Mouse (Mus musculus) lung, embryonic 15.5 days (tissue): ENCODE data around the gene Pcbp3. TPM values are rescaled to one million over a fixed set of nuclear protein-coding genes. Genes with fewer than 3 reads are reported as not detected.

Source experiments
- ATAC-seq: fragments of 200-750 bp; cut with Nextera tagmentation; 2 replicates; pipeline ENCODE4 v1.8.0; 2017; ENCODE audit warnings: moderate number of reproducible peaks, borderline replicate concordance; ENCODE audit not compliant: low FRiP score, low TSS enrichment; ENCODE audit errors: extremely low read depth
- H3K27ac ChIP-seq: fragments of 300-500 bp; sonication (generic); 2 replicates; pipeline ENCODE4 v1.5.1; 2015; ENCODE audit warnings: moderate library complexity, mild to moderate bottlenecking, inconsistent platforms
- H3K27me3 ChIP-seq: fragments of 300-500 bp; sonication (generic); 2 replicates; pipeline ENCODE4 v1.6.1; 2015; ENCODE audit warnings: inconsistent platforms
- H3K36me3 ChIP-seq: fragments of 300-500 bp; sonication (generic); 2 replicates; pipeline ENCODE4 v1.6.1; 2015; ENCODE audit warnings: inconsistent platforms
- H3K4me1 ChIP-seq: fragments of 300-500 bp; sonication (generic); 2 replicates; pipeline ENCODE4 v1.6.1; 2015; ENCODE audit warnings: inconsistent platforms
- H3K4me2 ChIP-seq: fragments of 300-500 bp; sonication (generic); 2 replicates; pipeline ENCODE4 v1.6.1; 2015; ENCODE audit warnings: inconsistent platforms, mild to moderate bottlenecking, moderate library complexity
- H3K4me3 ChIP-seq: fragments of 300-500 bp; sonication (generic); 2 replicates; pipeline ENCODE4 v1.5.1; 2015; ENCODE audit warnings: mild to moderate bottlenecking, inconsistent platforms
- H3K9ac ChIP-seq: fragments of 300-500 bp; sonication (generic); 2 replicates; pipeline ENCODE4 v1.6.1; 2015; ENCODE audit warnings: inconsistent platforms
- H3K9me3 ChIP-seq: fragments of 300-500 bp; sonication (generic); 2 replicates; pipeline ENCODE4 v1.6.1; 2016; ENCODE audit warnings: inconsistent platforms
- WGBS: fragments of 180-500 bp; shearing (Covaris S2); methylation state at CpG from one replicate; pipeline ENCODE4 v1.1.7; 2015; 5-methylcytosine and 5-hydroxymethylcytosine counted together
- polyA plus RNA-seq: library from polyadenylated mRNA; unstranded; fragments of >200 nt; fragmentation: Nextera tagmentation; extraction: Ambion mirVana; gene quantifications from 2 replicates; pipeline ENCODE4 v1.2.1, GENCODE M21; 2015

Pcbp3 gene
- polyA plus RNA-seq = 28.7 and 36.4 TPM in 2 replicates

DNA sequence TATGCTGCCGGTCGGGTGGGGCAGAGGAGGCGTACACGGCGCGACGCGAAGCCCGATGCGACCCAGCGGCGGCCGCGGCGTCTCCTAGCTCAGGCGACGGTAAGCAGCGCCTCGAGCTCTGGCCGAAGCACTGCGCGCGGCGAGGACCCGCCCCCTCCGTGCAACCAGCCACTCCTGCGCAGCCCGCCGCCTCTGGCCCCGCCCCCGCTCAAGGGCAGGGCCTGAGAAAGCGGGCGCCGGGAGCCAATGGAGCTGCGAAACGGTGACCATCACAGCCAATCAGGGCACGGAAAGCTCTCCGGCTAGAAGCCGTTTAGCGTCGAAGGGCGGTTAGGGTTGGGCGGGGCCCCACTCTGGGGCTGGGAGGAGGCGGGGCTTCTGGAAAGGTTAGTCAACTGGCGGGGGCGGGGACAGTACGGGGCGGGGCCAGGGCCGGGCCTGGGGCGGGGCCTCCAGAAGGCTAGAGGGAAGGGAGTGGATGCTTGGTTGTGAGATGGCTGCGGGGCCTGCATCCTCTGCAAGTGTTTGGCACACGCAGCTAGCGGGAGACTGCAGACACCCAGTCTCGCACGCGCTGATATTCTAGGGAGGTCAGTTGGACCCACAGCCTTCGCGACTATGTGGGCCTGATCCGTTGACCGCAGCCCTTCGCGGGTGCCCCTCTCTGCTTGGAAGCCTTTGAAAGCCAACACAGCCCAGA lies at the start of gene Pcbp3:
TSS of gene Pcbp3 (minus strand) at position 98 of the 700 bp plus-strand sequence.
- Histone ChIP-seq H3K4me1 (peaks cover 24% of the 10 kb centered on the region), H3K27me3 (no peaks in the 10 kb centered on the region), H3K36me3 (no peaks in the 10 kb centered on the region), H3K4me2 (peak within 1 kb of the TSS; percentile 100), H3K9me3 (no peaks in the 10 kb centered on the region), H3K4me3 (peak within 1 kb of the TSS; percentile 70), H3K9ac (peak within 1 kb of the TSS; percentile 77), H3K27ac (peak within 1 kb of the TSS; percentile 22; the same call in 1 of the 2 replicates)
- ATAC-seq = peak; percentile 98
- WGBS = 3% methylated on average over 60 of the region's 62 CpGs

- Histone ChIP-seq H3K36me3 (no peaks in the 10 kb centered on the region), H3K4me2 (no peak overlapping the region), H3K4me3 (no peak overlapping the region), H3K9me3 (no peaks in the 10 kb centered on the region), H3K4me1 (peaks cover 6% of the 10 kb centered on the region), H3K9ac (no peak overlapping the region), H3K27ac (no peak overlapping the region), H3K27me3 (no peaks in the 10 kb centered on the region)
- ATAC-seq = no peak
- WGBS = 69% methylated on average over 3 of the region's 3 CpGs
These were observed 47.0 kb upstream of the Pcbp3 start for GRCm38 (mm10) chr10:77008698-77009097.

- Histone ChIP-seq H3K36me3 (no peaks in the 10 kb centered on the region), H3K4me1 (peaks cover 6% of the 10 kb centered on the region), H3K27ac (no peak overlapping the region), H3K27me3 (no peaks in the 10 kb centered on the region), H3K4me2 (no peak overlapping the region), H3K4me3 (no peak overlapping the region), H3K9ac (no peak overlapping the region), H3K9me3 (no peaks in the 10 kb centered on the region)
- WGBS = 24% methylated on average over 9 of the region's 9 CpGs
- ATAC-seq = no peak
These were observed 46.4 kb upstream of the Pcbp3 start for GRCm38 (mm10) chr10:77008109-77008561.

- Histone ChIP-seq H3K9ac (no peak overlapping the region), H3K4me1 (peaks cover 6% of the 10 kb centered on the region), H3K4me3 (no peak overlapping the region), H3K4me2 (no peak overlapping the region), H3K27me3 (no peaks in the 10 kb centered on the region), H3K36me3 (no peaks in the 10 kb centered on the region), H3K9me3 (no peaks in the 10 kb centered on the region), H3K27ac (no peak overlapping the region)
- no peak for ATAC-seq
- WGBS = 43% methylated on average over 8 of the region's 8 CpGs
These were observed 45.9 kb upstream of the Pcbp3 start for GRCm38 (mm10) chr10:77007433-77008108.

DNA sequence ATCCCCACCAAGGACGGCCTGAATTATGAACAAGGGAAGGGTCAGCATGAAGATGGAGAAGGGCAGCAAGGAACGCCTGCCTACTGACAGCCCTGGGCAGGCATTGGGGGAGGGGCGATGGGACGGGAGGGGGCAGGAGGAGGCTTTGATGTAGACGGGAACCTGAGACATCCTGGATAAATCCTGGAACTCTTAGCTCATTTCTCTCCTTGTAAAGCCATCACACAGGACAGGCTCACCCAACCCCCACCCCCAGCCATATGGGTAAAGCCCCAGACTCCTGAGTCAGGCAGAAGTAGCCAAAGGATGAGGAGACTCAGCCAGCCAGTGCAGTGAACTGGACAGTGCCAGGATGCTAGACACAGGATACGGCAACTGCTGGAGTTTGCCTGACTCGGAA lies 43.2 kb upstream of the Pcbp3 start:
- Histone ChIP-seq H3K4me3 (no peak overlapping the region), H3K36me3 (no peaks in the 10 kb centered on the region), H3K4me2 (no peak overlapping the region), H3K27ac (no peak overlapping the region), H3K9ac (no peak overlapping the region), H3K4me1 (peaks cover 6% of the 10 kb centered on the region), H3K9me3 (no peaks in the 10 kb centered on the region), H3K27me3 (no peaks in the 10 kb centered on the region)
- WGBS = 24% methylated on average over 7 of the region's 7 CpGs
- no peak for ATAC-seq

GRCm38 (mm10) chr10:76997759-76998513 lies 36.2 kb upstream of the Pcbp3 start:
- H3K9ac ChIP-seq = no peak overlapping the region
- no peak overlapping the region for H3K27ac ChIP-seq
- peaks cover 9% of the 10 kb centered on the region for H3K4me1 ChIP-seq
- 27% methylated on average over 17 of the region's 17 CpGs for WGBS
- peak overlapping the region; percentile 17; the same call in 1 of the 2 replicates for H3K4me2 ChIP-seq
- peak; percentile 64; the same call in 1 of the 2 replicates for ATAC-seq
- H3K9me3 ChIP-seq = no peaks in the 10 kb centered on the region
- H3K4me3 ChIP-seq = no peak overlapping the region
- no peaks in the 10 kb centered on the region for H3K36me3 ChIP-seq
- H3K27me3 ChIP-seq = no peaks in the 10 kb centered on the region

DNA sequence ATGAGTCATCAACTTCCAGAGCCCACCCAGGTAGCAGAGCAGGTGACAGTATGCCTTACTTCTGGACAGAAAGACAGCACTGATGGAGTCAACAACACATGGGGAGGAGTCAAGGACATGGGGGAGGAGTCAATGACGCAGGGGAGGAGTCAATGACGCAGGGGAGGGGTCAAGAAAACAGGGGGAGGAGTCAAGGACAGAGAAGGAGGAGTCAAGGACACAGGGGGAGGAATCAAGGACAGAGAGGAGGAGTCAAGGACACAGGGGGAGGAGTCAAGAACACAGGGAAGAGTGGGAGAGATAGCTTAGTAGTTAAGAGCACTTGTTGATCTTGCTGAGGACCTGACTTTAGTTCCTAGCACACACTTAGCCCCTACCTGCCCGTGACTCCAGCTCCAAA lies 30.8 kb upstream of the Pcbp3 start:
- Histone ChIP-seq H3K36me3 (no peaks in the 10 kb centered on the region), H3K4me3 (no peak overlapping the region), H3K9ac (no peak overlapping the region), H3K27ac (no peak overlapping the region), H3K4me2 (no peak overlapping the region), H3K4me1 (peaks cover under 1% of the 10 kb centered on the region; the same call in 1 of the 2 replicates), H3K9me3 (no peaks in the 10 kb centered on the region), H3K27me3 (no peaks in the 10 kb centered on the region)
- ATAC-seq = no peak
- 32% methylated on average over 3 of the region's 3 CpGs for WGBS

- H3K4me2 ChIP-seq = no peak overlapping the region
- no peaks in the 10 kb centered on the region for H3K9me3 ChIP-seq
- no peak overlapping the region for H3K9ac ChIP-seq
- no peak for ATAC-seq
- no peaks in the 10 kb centered on the region for H3K27me3 ChIP-seq
- no peaks in the 10 kb centered on the region for H3K4me1 ChIP-seq
- H3K4me3 ChIP-seq = no peak overlapping the region
- WGBS = 88% methylated on average over 5 of the region's 5 CpGs
- no peaks in the 10 kb centered on the region for H3K36me3 ChIP-seq
- H3K27ac ChIP-seq = no peak overlapping the region
These were observed 26.9 kb upstream of the Pcbp3 start for GRCm38 (mm10) chr10:76988586-76988985.

DNA sequence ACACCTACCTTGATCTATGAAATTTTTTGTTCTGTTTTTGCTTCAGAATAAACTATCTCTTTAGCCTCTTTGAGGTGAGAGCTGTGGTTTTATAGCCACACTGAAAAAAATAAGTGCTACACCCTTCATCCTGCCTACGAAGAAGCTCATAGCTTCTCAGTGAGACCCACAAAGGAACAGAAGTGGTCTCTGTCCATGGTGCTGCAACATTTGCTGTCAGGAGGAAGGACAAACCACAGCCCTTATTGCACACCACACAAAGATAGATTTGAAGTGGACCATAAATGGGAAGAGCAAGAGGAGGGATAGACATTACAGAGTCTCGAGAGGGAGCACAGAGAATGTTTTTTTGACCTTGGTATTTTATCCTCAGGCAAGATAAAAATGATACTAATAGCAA lies 16.4 kb upstream of the Pcbp3 start:
- WGBS = 27% methylated on average over 2 of the region's 2 CpGs
- no peak overlapping the region for H3K4me3 ChIP-seq
- no peaks in the 10 kb centered on the region for H3K9me3 ChIP-seq
- no peak overlapping the region for H3K9ac ChIP-seq
- H3K27me3 ChIP-seq = no peaks in the 10 kb centered on the region
- no peaks in the 10 kb centered on the region for H3K4me1 ChIP-seq
- H3K36me3 ChIP-seq = no peaks in the 10 kb centered on the region
- no peak overlapping the region for H3K4me2 ChIP-seq
- ATAC-seq = no peak
- H3K27ac ChIP-seq = no peak overlapping the region

DNA sequence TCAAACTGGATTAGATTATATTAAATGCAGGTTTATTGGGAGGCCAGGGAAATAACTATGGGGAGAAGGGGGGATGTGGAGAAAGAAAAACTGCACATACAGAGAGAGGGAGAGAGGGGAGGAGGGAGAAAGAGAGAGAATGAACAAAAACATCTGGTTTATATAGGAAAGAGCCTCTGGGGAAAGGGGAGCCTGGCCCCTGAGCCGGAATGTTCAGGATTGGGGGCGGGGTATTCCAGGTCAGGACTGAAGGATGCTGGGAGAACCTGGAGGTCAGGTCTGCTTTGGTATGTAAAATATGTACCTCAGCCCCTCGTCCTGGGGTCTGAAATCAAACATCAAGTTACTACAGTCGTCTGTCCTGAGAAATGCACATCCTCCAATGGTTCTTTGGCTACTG lies 15.0 kb upstream of the Pcbp3 start:
- Histone ChIP-seq H3K27ac (no peak overlapping the region), H3K27me3 (no peaks in the 10 kb centered on the region), H3K36me3 (no peaks in the 10 kb centered on the region), H3K4me3 (no peak overlapping the region), H3K9me3 (no peaks in the 10 kb centered on the region), H3K9ac (no peak overlapping the region), H3K4me1 (no peaks in the 10 kb centered on the region), H3K4me2 (no peak overlapping the region)
- ATAC-seq = no peak
- 48% methylated on average over 4 of the region's 4 CpGs for WGBS

DNA sequence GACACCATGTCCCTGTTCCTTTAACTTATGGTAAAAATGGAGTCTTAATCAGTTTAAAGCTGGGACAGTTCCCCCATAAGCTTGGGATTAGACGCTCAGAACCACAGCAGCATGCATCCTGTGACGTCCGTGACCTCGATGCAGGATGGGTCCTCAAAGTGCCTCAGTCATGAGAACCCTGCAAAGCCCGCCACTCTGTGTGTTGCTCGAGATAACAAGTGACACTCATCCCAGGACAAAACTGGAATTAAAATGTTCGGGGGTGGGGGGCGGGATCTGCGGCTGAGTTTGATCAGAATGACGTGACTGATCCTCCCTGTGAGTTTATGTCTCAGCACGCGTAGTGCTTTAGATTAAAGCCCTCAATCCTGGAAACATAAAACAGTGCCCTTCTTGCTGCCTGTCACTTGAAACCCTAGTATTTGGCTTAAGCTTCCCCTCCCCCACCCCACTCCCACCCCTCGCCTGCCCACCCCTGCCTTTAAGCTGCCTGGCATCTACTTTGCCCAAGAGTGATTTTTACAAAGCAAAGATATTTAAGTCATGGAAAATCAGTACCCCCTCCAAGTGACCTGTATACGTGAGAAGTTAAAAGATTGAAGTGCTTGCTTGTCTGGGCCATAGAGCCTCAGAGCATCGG lies 12.2 kb upstream of the Pcbp3 start:
- Histone ChIP-seq H3K27ac (no peak overlapping the region), H3K36me3 (no peaks in the 10 kb centered on the region), H3K4me2 (no peak overlapping the region), H3K27me3 (no peaks in the 10 kb centered on the region), H3K4me3 (no peak overlapping the region), H3K9ac (no peak overlapping the region), H3K9me3 (no peaks in the 10 kb centered on the region), H3K4me1 (no peaks in the 10 kb centered on the region)
- WGBS = 20% methylated on average over 15 of the region's 15 CpGs
- ATAC-seq = no peak
